Mouse (Mus musculus) erythroblast, embryonic 14.5 days (primary cell): Measurements from ENCODE around the gene Nhp2. TPM values are rescaled to one million over a fixed set of nuclear protein-coding genes. Genes with fewer than 3 reads are reported as not detected.

Experiments
- H3K27me3 ChIP-seq: 2 replicates; pipeline ENCODE4 v1.6.1; 2012; ENCODE audit warnings: inconsistent platforms; ENCODE audit not compliant: control insufficient read depth
- H3K36me3 ChIP-seq: 2 replicates; pipeline ENCODE4 v1.6.1; 2012; ENCODE audit warnings: mild to moderate bottlenecking, inconsistent platforms; ENCODE audit not compliant: control insufficient read depth
- H3K4me1 ChIP-seq: 2 replicates; pipeline ENCODE4 v1.6.1; 2012; ENCODE audit warnings: inconsistent platforms; ENCODE audit not compliant: control insufficient read depth
- H3K4me3 ChIP-seq: replicated peaks from 2 replicates; pipeline ENCODE3; 2012; ENCODE audit warnings: moderate library complexity, mild to moderate bottlenecking, inconsistent platforms
- H3K9me3 ChIP-seq: 2 replicates; pipeline ENCODE4 v1.6.1; 2012; ENCODE audit warnings: low read length, inconsistent platforms, mixed read lengths; ENCODE audit not compliant: control insufficient read depth
- GATA1 ChIP-seq: IDR thresholded peaks from 2 replicates; pipeline ENCODE4 v1.6.1; 2012; ENCODE audit warnings: low read length, inconsistent platforms, mixed read lengths
- TAL1 ChIP-seq: IDR thresholded peaks from 3 replicates; pipeline ENCODE4 v1.6.1; 2012; ENCODE audit warnings: low read length, inconsistent platforms, mixed read lengths
- polyA plus RNA-seq: library from polyadenylated mRNA; stranded (reverse); fragments of >175 nt; gene quantifications from 2 replicates; pipeline ENCODE4 v1.2.3, GENCODE M21; 2012

The Nhp2 gene
- polyA plus RNA-seq, 1 experiment, result 8.9 TPM

DNA sequence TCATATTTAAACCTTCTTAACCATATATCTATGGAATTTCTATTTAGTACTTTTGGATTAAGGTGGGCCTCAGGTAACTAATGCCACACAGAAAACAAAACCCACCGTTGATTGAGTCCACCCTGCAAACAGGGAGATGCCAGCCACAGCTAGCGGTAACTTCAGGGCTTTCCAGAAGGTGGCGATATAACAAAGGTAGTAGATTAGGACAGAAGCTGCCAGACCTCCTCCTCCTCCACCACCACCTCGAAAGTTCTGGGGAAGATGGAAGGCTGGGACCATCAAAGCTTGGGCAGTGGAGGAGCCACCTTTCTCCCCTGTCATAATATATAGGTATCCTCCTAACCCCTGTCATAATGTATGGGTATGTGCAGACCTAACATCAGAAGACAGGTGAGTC, 1.8 kb upstream of the Nhp2 start:
- TF ChIP-seq TAL1 (no peak), GATA1 (no peak)
- Histone ChIP-seq H3K27me3 (no peaks in the 10 kb centered on the region), H3K4me1 (peaks cover 56% of the 10 kb centered on the region), H3K9me3 (no peaks in the 10 kb centered on the region), H3K4me3 (no peak overlapping the region), H3K36me3 (peaks cover 17% of the 10 kb centered on the region)

DNA sequence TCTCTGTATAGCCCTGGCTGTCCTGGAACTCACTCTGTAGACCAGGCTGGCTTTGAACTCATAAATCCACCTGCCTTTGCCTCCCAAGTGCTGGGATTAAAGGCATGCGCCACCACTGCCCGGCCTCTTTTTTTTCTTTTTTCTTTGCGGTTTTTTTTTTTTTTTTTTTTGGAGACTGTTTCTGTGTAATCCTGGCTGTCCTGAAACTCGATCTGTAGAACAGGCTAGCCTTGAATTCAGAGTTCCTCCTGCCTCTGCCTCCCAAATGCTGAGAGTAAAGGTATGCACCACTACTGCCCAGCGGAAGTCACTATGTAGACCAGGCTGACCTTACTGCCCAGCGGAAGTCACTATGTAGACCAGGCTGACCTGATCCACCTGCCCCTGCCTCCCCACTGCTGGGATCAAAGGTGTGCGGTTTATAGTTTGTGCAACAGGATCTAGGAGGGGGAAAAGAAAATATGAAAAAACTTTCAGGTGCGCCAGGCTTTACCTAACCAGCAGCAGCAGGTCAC, 584 bp upstream of the Nhp2 start:
- H3K27me3 ChIP-seq, result no peaks in the 10 kb centered on the region
- H3K4me3 ChIP-seq, result peak overlapping the region; percentile 83
- peaks cover 56% of the 10 kb centered on the region for H3K4me1 ChIP-seq
- H3K36me3 ChIP-seq, result peaks cover 29% of the 10 kb centered on the region
- H3K9me3 ChIP-seq, result no peaks in the 10 kb centered on the region
- TF ChIP-seq TAL1, result no peak

DNA sequence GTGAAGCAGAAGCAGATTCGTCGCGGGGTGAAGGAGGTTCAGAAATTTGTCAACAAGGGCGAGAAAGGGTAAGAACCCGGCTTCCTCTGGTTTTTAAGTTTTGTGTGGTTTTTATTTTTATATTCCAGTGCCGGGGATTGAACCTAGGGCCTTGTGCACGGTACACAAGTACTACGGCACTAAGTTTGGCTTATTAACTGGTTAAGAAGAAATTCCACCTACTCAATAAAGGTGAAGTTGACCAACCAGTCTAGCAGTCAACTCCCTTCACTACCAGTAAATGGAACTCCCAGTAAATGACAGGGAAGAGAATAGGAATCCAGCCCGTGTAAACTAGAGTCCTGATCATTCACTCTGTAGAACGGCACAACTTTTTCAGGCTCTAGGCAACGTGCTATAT, 549 bp downstream of the Nhp2 start:
- peak overlapping the region; percentile 83 for H3K4me3 ChIP-seq
- TF ChIP-seq GATA1 (no peak), TAL1 (no peak)
- peaks cover 54% of the 10 kb centered on the region for H3K4me1 ChIP-seq

DNA sequence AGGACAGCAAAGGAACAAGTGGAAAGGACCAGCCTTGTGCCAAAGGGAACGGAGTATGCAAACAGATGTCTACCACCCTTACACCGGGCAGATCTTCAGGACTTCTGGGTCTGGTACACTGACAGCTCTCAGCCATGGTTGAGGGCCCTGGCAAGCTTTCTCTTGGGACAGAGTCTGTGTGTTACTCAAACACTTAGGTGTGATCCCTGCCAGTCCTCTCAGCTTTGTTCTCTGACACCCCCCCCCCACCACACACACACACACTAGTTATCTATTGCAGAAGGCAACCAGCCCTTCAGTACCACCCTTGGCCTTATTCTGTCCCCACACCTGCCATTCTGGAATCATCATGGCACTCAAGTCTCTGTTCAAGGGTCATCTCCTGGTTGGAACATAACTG, 2.2 kb downstream of the Nhp2 start:
- Histone ChIP-seq H3K4me3 (no peak overlapping the region), H3K27me3 (no peaks in the 10 kb centered on the region), H3K9me3 (no peaks in the 10 kb centered on the region), H3K4me1 (peaks cover 49% of the 10 kb centered on the region), H3K36me3 (peaks cover 56% of the 10 kb centered on the region)
- TF ChIP-seq GATA1 (no peak), TAL1 (no peak)

More for the DNA sequence above, 549 bp downstream of the Nhp2 start:
- Histone ChIP-seq H3K9me3 (no peaks in the 10 kb centered on the region), H3K36me3 (peaks cover 41% of the 10 kb centered on the region), H3K27me3 (no peaks in the 10 kb centered on the region)

- H3K9me3 ChIP-seq, result no peaks in the 10 kb centered on the region
- H3K36me3 ChIP-seq, result peaks cover 68% of the 10 kb centered on the region
- peaks cover 48% of the 10 kb centered on the region for H3K4me1 ChIP-seq
- H3K27me3 ChIP-seq, result no peaks in the 10 kb centered on the region
- H3K4me3 ChIP-seq, result no peak overlapping the region
- no peak for TF ChIP-seq TAL1
- TF ChIP-seq GATA1, result no peak
These were observed 3.5 kb downstream of the Nhp2 start for GRCm38 (mm10) chr11:51622971-51623491.

- peaks cover 43% of the 10 kb centered on the region for H3K4me1 ChIP-seq
- peaks cover 86% of the 10 kb centered on the region for H3K36me3 ChIP-seq
- TF ChIP-seq GATA1 (no peak), TAL1 (no peak)
- no peak overlapping the region for H3K4me3 ChIP-seq
- no peaks in the 10 kb centered on the region for H3K27me3 ChIP-seq
- H3K9me3 ChIP-seq, result no peaks in the 10 kb centered on the region
These were observed 5.8 kb downstream of the Nhp2 start for GRCm38 (mm10) chr11:51625187-51625820.

DNA sequence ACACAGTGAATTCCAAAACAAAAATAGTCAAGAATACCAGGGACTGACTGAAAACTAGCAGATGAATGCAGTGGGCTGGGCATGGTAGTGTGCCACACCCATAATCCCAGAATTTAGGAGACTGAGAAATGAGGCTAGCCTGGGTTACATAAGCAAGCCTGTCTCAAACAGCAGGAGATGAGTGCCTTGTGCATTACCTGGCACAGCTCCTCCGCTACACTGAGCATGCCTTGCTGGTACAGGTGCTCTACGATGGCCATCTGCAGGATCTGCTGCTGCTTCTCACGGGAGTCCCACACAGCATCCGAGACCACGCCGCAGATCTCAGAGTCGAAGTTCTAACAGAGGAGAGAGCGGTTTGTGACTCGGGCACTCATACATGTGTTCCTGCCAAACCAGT, 7.9 kb downstream of the Nhp2 start:
- no peak for TF ChIP-seq GATA1
- no peak for TF ChIP-seq TAL1
- H3K4me1 ChIP-seq, result peaks cover 35% of the 10 kb centered on the region

DNA sequence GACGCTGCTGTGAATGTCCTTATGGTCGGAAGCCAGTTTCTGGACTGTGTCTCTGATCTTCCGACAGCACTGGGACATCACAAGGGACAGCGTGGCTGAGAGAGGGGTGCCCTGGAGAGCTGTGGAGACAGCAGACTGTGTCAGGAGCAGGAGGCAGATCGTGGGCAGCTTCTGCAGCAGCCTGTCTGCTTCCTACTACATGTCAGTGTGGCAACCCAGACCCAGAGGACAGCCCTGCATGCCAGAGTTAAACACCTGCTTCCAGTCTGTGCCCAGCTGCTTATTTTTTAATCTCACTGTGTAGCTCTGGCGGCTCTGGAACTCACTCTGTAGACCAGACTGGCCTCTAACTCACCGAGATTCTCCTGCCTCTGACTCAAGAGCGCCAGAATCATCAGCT, 8.4 kb downstream of the Nhp2 start:
- no peak overlapping the region for H3K4me3 ChIP-seq
- peaks cover 39% of the 10 kb centered on the region for H3K4me1 ChIP-seq
- TF ChIP-seq GATA1 (no peak), TAL1 (no peak)
- no peaks in the 10 kb centered on the region for H3K27me3 ChIP-seq
- no peaks in the 10 kb centered on the region for H3K9me3 ChIP-seq
- peaks cover 79% of the 10 kb centered on the region for H3K36me3 ChIP-seq

More for the DNA sequence above, 7.9 kb downstream of the Nhp2 start:
- H3K36me3 ChIP-seq, result peaks cover 81% of the 10 kb centered on the region
- no peaks in the 10 kb centered on the region for H3K27me3 ChIP-seq
- no peak overlapping the region for H3K4me3 ChIP-seq
- no peaks in the 10 kb centered on the region for H3K9me3 ChIP-seq

GRCm38 (mm10) chr11:51629651-51630314, 10.2 kb downstream of the Nhp2 start:
- H3K4me3 ChIP-seq, result no peak overlapping the region
- H3K27me3 ChIP-seq, result no peaks in the 10 kb centered on the region
- H3K9me3 ChIP-seq, result no peaks in the 10 kb centered on the region
- peaks cover 50% of the 10 kb centered on the region for H3K4me1 ChIP-seq
- TF ChIP-seq GATA1, result no peak
- TF ChIP-seq TAL1, result no peak
- H3K36me3 ChIP-seq, result peaks cover 67% of the 10 kb centered on the region
